Mouse (Mus musculus): ENCODE results near the gene Spire2.
A peak's percentile ranks its signal among the peaks of the same experiment; 100 is the strongest.
"Not testable (repeated sequence)": the region's sequence is repeated elsewhere in the genome, so short reads cannot be mapped to it uniquely, and the experiment has no call there.

The Spire2 gene

GRCm38 (mm10) chr8:123382516-123382915 is 50.0 kb downstream of the Spire2 start:
- no peak for DNase-seq (ENCODE audit: low spot score in 2 of 2)

DNA sequence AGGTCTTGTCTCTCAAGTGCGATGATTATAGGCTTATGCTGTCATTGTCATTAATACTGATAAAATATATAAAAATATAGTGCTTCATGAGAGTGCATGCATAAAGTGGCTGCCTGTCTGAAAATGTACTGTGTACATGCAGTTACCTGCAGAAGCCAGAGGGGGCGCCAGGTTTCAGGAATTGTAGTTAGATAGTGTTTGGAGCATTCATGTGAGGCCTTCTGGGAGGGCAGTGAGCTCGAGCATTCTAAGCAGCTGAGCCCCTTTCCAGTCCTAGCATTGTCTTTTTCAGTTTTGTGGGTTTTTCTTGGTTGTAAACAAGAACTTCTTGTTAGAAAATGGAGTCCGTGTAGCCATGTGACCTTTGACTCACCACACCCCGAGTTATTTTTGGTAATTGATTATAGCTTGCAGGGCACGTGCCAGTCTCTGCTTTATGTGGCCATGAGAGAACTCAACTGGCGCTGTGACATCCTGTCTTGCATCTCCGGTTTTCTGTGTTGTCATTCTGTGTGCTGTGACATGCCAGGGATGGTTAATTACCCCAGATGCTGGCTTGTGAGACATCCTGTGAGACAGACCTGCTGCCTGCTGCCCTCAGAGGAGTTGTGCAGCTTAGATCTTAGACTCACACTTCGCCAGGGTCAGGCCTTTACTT is 52.5 kb downstream of the Spire2 start:
- peak in 1 of 2 experiments; percentile 79 for DNase-seq (ENCODE audit: low spot score in 2 of 2)

DNA sequence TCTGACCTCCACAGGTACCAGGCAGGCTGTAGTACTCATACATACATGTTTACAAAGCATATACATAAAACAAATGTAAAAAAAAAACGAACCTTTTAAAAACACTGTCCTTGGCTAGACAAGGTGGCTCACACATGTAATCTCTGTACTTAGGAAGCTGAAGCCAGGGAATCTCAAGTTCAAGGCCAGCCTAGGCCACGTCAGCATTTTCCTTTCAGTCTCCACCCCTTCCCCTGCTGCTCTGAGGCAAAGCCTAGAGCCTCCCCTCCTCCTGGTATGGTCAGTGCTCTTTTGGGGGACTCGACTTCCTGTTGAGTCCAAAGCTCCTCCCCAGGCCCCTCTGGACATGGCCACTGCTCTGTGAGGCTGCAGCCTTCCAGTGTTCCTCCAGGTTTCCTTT is 54.5 kb downstream of the Spire2 start:
- no peak for DNase-seq (ENCODE audit: low spot score in 2 of 2)

- no peak for DNase-seq (ENCODE audit: low spot score in 2 of 2)
Observed at GRCm38 (mm10) chr8:123387801-123388200, 55.3 kb downstream of the Spire2 start.

- no peak for DNase-seq (ENCODE audit: low spot score in 2 of 2)
Observed at GRCm38 (mm10) chr8:123389026-123389425, 56.5 kb downstream of the Spire2 start.

GRCm38 (mm10) chr8:123398308-123398707 is 65.8 kb downstream of the Spire2 start:
- DNase-seq (ENCODE audit: low spot score in 2 of 2) = no peak

DNA sequence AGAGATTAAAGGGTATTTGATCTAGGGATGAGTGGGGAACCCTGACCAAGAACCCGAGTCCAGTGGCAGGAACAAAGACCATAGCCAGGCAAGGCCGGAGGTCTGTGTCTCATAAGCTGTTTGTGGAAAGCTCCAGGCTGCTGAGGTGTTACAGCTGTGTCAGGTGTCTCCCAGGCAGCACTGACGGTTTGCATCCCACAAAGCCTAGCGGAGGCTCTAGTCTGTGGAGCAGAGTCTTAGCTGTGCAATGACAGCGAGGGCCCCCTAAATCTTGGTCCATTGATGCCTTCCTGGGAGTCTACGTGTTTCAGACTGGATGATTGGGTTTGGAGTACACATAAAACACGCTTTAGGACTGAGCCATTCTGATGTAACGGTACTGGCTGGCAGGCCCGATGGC is 69.4 kb downstream of the Spire2 start:
- DNase-seq (ENCODE audit: low spot score in 2 of 2) = no peak

- DNase-seq (ENCODE audit: low spot score in 2 of 2) = no peak
Observed at GRCm38 (mm10) chr8:123402730-123403326, 70.3 kb downstream of the Spire2 start.

DNA sequence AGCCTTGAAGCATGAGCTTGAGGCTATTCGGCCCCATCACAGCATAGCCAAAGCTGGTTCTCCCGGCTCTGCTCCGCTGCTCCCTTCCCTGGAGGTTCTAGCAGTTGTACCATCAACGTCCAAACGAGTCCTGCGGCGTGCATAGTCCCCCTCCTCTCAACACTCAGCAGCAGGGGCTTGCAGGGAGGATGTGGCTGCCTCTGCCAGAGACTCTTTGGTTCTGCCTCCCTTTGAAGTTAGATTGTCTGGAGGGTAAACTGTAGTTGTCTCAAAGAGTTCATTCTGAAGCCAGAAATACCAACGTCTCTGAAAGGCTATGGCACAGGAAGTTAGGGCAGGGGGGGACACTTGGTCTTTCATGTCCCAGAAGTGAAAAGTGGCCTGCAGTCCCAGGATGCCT is 72.0 kb downstream of the Spire2 start:
- DNase-seq (ENCODE audit: low spot score in 2 of 2) = peak in 1 of 2 experiments; percentile 62

DNA sequence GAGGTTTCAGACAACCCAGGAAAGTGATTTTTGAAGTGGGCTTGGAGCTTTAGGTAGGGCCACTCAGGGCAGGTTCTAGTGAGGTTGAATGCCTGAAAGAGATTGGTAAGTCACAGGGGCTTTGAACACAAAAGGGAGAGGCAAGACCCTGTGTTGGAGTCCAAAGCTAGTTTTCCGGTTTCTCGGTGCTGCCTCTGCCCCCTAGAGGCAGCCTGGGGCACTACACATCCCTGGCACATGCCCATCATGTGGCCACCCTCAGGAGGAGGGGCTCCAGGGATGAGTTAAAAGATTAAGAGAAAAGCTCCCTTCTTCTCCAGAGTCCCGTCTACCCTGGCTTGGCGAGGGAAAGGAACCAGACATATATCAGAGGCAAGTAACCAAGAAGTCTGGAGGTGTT is 74.3 kb downstream of the Spire2 start, which contains the start of gene Mc1r:
Gene Mc1r, plus strand, starts transcription at position 322 of the 400 bp plus-strand sequence.
- DNase-seq (ENCODE audit: low spot score in 2 of 2) = peak; percentile 68 to 87

GRCm38 (mm10) chr8:123407612-123408011 is 75.1 kb downstream of the Spire2 start:
- DNase-seq (ENCODE audit: low spot score in 2 of 2) = no peak

DNA sequence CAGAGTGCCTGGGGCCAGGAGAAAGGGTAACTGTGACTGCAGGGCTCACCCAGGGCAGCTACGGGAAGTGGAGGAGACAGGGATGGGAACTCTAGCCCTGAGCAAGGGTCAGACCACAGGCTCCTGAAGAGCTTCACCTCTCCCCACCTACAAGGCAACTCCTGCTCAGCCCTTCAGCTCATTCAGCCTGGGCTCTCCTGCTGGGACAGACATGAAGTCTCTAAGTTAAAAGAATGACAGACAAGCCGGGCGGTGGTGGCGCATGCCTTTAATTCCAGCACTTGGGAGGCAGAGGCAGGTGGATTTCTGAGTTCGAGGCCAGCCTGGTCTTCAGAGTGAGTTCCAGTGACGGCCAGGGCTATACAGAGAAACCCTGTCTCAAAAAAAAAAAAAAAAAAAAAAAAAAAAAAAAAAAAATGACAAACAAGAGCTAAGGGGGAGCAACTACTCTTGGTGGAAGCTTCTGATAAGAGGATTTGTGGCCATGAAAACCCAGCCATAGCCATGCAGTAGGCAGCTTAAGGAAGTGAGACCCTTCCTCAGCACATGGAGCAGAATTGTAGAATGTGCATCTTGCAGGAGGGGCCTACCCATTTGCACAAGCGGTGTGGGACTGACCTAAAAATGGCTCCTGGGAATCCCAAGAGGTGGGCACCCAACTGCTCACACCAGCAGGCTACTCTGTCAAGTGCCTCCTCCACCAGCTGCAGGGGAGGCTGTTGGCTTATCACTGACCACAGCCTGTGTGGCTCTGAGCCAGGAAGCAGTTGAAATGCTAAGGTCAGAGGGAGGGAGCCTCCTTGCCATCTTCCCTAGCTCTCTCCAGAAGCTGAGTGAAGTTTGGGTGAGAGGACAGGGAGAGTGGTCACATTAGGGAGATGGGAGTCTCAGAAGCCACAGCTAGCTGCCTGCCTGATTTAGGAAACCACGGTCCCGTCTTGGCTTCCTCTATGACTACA is 76.4 kb downstream of the Spire2 start:
- DNase-seq (ENCODE audit: low spot score in 2 of 2) = peak; percentile 70 to 78

- DNase-seq (ENCODE audit: low spot score in 2 of 2) = peak; percentile 57 to 75
Observed at GRCm38 (mm10) chr8:123410049-123410587, 77.6 kb downstream of the Spire2 start.

GRCm38 (mm10) chr8:123410788-123411187 is 78.3 kb downstream of the Spire2 start:
- peak in 1 of 2 experiments; percentile 62 for DNase-seq (ENCODE audit: low spot score in 2 of 2)

- peak; percentile 49 to 78 for DNase-seq (ENCODE audit: low spot score in 2 of 2)
Observed at GRCm38 (mm10) chr8:123411246-123411645, 78.7 kb downstream of the Spire2 start, which contains the start of gene Tubb3. Tubb3 (plus strand) TSS chr8:123411424.

DNA sequence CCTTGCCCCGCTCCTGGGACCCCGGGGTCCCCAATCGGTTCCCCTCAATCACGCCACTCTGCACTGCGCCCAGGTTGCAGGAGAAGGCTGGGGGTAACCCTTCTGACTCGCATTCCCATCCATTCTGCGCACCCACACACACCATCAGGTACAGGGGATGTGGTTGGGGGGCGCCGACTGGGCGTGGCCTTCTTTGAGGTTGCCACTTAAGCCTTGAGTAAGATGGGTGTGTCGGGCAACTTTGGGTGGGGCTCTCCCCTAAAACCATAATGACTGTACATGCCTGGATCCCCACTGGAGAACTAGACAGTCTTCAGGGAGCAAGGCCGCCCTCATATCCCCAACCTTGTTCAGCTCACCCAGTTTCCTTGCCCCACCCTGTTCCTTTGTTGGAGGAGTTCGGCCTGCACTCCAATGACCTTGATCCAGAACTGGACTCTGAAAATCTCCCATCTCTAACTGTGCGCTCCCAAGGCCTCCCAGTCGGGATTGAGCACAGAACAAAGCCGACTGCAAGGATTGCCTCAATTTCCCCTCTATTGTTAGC is 79.3 kb downstream of the Spire2 start:
- no peak for DNase-seq (ENCODE audit: low spot score in 2 of 2)

DNA sequence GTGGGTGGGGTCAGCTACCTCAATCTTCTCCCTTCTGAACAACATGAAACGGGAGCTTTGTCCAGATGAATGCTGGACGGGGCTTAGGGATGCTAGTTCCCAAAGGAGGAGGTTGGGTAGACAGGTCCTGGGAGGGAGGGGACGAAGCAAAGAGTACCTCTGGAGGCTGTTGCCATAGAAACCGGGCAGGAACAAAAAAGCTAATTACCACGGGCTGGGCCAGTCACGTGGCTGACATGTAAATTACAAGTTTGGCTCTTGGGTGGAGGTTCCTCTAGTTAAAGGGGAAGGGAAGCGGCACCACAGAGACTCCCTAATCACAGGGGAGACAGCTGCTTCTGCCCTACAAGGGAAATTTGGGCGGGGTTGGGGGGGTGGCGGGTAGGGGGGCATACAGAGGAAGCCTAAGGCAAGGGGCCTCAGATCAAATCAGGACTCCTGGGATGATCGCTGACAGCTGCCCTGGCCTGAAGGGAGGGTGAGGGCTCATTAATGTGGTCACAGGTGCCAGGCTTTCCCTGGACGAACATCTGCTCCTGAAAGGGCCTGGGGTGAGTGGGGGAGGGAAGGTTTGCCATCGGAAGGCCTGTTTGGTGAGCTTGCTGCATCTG is 80.2 kb downstream of the Spire2 start:
- peak in 1 of 2 experiments; percentile 64 for DNase-seq (ENCODE audit: low spot score in 2 of 2)

DNA sequence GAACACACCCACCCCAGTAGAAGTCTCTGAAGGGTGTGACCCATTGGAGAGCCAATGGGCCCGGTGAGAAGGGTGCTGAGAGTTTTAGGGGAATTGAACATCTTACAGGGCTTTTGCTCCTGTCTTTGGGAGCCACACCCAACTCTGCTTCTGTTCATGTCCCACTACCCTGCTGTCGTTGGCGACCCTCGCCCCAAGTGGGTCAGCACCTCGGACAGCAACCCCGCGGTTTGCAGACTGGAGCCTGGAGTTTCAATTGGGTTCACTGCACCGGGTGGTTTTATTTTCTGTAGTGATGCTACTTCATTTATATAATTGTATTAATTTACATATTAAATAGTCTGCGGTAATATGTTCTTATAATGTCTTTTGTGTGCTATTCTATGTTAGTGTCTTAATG is 81.7 kb downstream of the Spire2 start:
- no peak for DNase-seq (ENCODE audit: low spot score in 2 of 2)

GRCm38 (mm10) chr8:123414997-123415696 is 82.6 kb downstream of the Spire2 start:
- DNase-seq (ENCODE audit: low spot score in 2 of 2) = not testable (repeated sequence)

Data from spleen, postnatal 4 days (tissue).